Mouse (Mus musculus) hindbrain, embryonic 11.5 days (tissue): Measurements from ENCODE around the gene Cyp2c23. TPM values are rescaled to one million over a fixed set of nuclear protein-coding genes. Genes with fewer than 3 reads are reported as not detected.

ENCODE experiments used
- ATAC-seq: fragments of 200-750 bp; cut with Nextera tagmentation; 2 replicates; pipeline ENCODE4 v1.8.0; 2017; ENCODE audit warnings: mild to moderate bottlenecking, moderate TSS enrichment, moderate library complexity; ENCODE audit not compliant: low FRiP score
- DNase-seq: peaks from one replicate; pipeline ENCODE4 v3.0.0-alpha.2; 2015; ENCODE audit warnings: low spot score
- H3K27ac ChIP-seq: fragments of 300-500 bp; sonication (generic); 2 replicates; pipeline ENCODE4 v1.5.1; 2014; ENCODE audit warnings: mild to moderate bottlenecking, low read depth, low read length
- H3K27me3 ChIP-seq: fragments of 300-500 bp; sonication (generic); 2 replicates; pipeline ENCODE4 v1.6.1; 2014; ENCODE audit warnings: mild to moderate bottlenecking, low read length, moderate library complexity, mixed read lengths; ENCODE audit not compliant: control insufficient read depth, insufficient read depth
- H3K36me3 ChIP-seq: fragments of 300-500 bp; sonication (generic); 2 replicates; pipeline ENCODE4 v1.6.1; 2014; ENCODE audit warnings: mild to moderate bottlenecking, low read length, moderate library complexity, mixed read lengths; ENCODE audit not compliant: control insufficient read depth, insufficient read depth
- H3K4me1 ChIP-seq: fragments of 300-500 bp; sonication (generic); replicated peaks from 2 replicates; pipeline ENCODE4 v1.6.1; 2014; ENCODE audit warnings: low read length, mixed read lengths; ENCODE audit not compliant: control insufficient read depth, insufficient read depth
- H3K4me2 ChIP-seq: fragments of 300-500 bp; sonication (generic); replicated peaks from 2 replicates; pipeline ENCODE4 v1.6.1; 2014; ENCODE audit warnings: mild to moderate bottlenecking, low read depth, low read length
- H3K4me3 ChIP-seq: fragments of 300-500 bp; sonication (generic); 2 replicates; pipeline ENCODE4 v1.5.1; 2014; ENCODE audit warnings: low read depth, low read length
- H3K9ac ChIP-seq: fragments of 300-500 bp; sonication (generic); 2 replicates; pipeline ENCODE4 v1.6.1; 2014; ENCODE audit warnings: low read depth, low read length
- H3K9me3 ChIP-seq: fragments of 300-500 bp; sonication (generic); 2 replicates; pipeline ENCODE4 v1.6.1; 2016; ENCODE audit warnings: low read length; ENCODE audit not compliant: control insufficient read depth
- WGBS: fragments of 180-500 bp; shearing (Covaris S2); extraction: QIAGEN DNeasy Blood & Tissue Kit; methylation state at CpG from one replicate; pipeline ENCODE4 v1.1.7; 2014; 5-methylcytosine and 5-hydroxymethylcytosine counted together
- polyA plus RNA-seq: library from polyadenylated mRNA; unstranded; fragments of >200 nt; fragmentation: Nextera tagmentation; extraction: Ambion mirVana; gene quantifications from 2 replicates; pipeline ENCODE4 v1.2.1, GENCODE M21; 2014

The Cyp2c23 gene
- polyA plus RNA-seq, 1 experiment from 2014 or later, result not detected

- Histone ChIP-seq H3K4me2 (no peak overlapping the region), H3K4me3 (no peak overlapping the region), H3K9ac (no peak overlapping the region), H3K27ac (no peak overlapping the region), H3K9me3 (no peaks in the 10 kb centered on the region), H3K4me1 (no peaks in the 10 kb centered on the region), H3K27me3 (no peaks in the 10 kb centered on the region), H3K36me3 (no peaks in the 10 kb centered on the region)
- no peak for ATAC-seq
- WGBS, result 92% methylated on average over 15 of the region's 15 CpGs
- DNase-seq, result no peak
Observed at GRCm38 (mm10) chr19:44008784-44009183, 20.2 kb downstream of the Cyp2c23 start.

- Histone ChIP-seq H3K36me3 (no peaks in the 10 kb centered on the region), H3K4me2 (no peak overlapping the region), H3K27ac (no peak overlapping the region), H3K4me1 (no peaks in the 10 kb centered on the region), H3K4me3 (no peak overlapping the region), H3K9ac (no peak overlapping the region), H3K27me3 (no peaks in the 10 kb centered on the region), H3K9me3 (no peaks in the 10 kb centered on the region)
- 68% methylated on average over 12 of the region's 12 CpGs for WGBS
- DNase-seq (no peak), ATAC-seq (no peak)
Observed at GRCm38 (mm10) chr19:44007186-44007585, 21.8 kb downstream of the Cyp2c23 start.

DNA sequence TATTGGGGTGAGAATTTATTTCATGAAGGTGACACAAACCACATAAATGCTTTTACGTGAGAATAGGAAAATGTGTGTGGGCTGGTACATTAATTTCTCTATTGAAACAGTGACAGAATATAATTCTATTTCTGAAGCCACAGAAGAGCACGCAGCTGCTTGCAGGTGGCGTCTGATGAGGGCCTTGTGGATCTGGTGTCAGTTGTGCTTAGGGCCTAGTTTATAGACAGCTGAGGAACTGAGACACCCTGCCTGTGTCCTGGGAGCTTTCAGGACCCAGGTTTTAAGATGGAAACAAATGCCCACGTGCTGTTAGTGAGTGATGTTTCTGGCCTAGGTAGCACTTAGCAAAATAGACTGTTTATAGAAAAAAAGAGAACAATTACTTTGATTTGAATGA, 24.0 kb downstream of the Cyp2c23 start:
- Histone ChIP-seq H3K4me2 (no peak overlapping the region), H3K4me1 (no peaks in the 10 kb centered on the region), H3K36me3 (no peaks in the 10 kb centered on the region), H3K27ac (no peak overlapping the region), H3K9ac (no peak overlapping the region), H3K27me3 (no peaks in the 10 kb centered on the region), H3K9me3 (no peaks in the 10 kb centered on the region), H3K4me3 (no peak overlapping the region)
- 88% methylated on average over 4 of the region's 4 CpGs for WGBS
- DNase-seq (no peak), ATAC-seq (no peak)

- whole genome bisulfite sequencing, result 94% methylated on average over 2 of the region's 2 CpGs
- Histone ChIP-seq H3K4me1 (no peaks in the 10 kb centered on the region), H3K4me3 (no peak overlapping the region), H3K27me3 (no peaks in the 10 kb centered on the region), H3K36me3 (no peaks in the 10 kb centered on the region), H3K9ac (no peak overlapping the region), H3K9me3 (no peaks in the 10 kb centered on the region), H3K4me2 (no peak overlapping the region), H3K27ac (no peak overlapping the region)
- no peak for DNase-seq
- no peak for ATAC-seq
Observed at GRCm38 (mm10) chr19:44004261-44004660, 24.7 kb downstream of the Cyp2c23 start.

DNA sequence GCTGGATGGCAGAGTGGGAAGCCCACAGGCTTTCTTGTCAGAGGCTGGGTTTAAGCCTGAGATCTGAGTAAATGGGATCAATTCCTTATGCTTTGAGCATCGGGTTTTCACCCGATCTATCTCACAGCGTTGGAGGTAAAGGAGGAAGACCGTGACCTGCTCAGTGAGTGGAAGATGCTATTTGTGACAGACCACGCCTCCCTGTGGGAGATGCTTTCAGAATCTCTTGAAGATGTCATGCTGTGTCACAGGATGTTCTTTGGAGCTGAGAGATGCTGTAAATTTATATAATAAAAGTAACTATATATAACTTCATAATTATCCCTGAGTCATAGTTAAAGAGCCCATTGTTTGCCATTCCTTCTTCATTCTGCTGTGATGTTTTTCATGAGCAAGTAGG, 28.3 kb downstream of the Cyp2c23 start:
- ATAC-seq, result no peak
- no peak overlapping the region for H3K9ac ChIP-seq
- WGBS, result 81% methylated on average over 5 of the region's 5 CpGs
- no peaks in the 10 kb centered on the region for H3K9me3 ChIP-seq
- DNase-seq, result no peak
- H3K27ac ChIP-seq, result no peak overlapping the region
- H3K4me1 ChIP-seq, result no peaks in the 10 kb centered on the region
- no peaks in the 10 kb centered on the region for H3K36me3 ChIP-seq
- H3K4me3 ChIP-seq, result no peak overlapping the region
- no peaks in the 10 kb centered on the region for H3K27me3 ChIP-seq
- H3K4me2 ChIP-seq, result no peak overlapping the region

DNA sequence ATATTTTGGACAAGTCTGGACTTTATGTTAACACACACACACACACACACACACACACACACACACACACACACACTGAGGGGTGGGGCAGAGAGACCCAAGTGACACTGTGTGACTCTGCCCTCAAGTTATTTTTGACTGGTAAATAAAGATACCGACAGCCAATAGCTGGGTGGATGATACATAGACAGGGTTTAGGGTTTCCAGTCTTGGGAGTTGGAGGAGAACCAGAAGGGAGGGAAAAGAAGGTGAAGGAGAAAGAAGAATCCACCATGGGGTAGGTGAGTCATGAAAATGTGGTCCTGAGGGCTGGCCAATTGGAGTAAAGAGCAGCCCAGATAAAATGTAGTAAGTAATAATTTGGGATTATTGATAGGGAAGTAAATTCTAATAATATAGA, 28.9 kb downstream of the Cyp2c23 start:
- H3K27ac ChIP-seq, result no peak overlapping the region
- H3K4me3 ChIP-seq, result no peak overlapping the region
- DNase-seq (no peak), ATAC-seq (no peak)
- 85% methylated on average over 1 of the region's 1 CpGs for WGBS
- no peaks in the 10 kb centered on the region for H3K27me3 ChIP-seq
- H3K9ac ChIP-seq, result no peak overlapping the region
- no peaks in the 10 kb centered on the region for H3K9me3 ChIP-seq
- H3K4me2 ChIP-seq, result no peak overlapping the region
- H3K36me3 ChIP-seq, result no peaks in the 10 kb centered on the region
- H3K4me1 ChIP-seq, result no peaks in the 10 kb centered on the region

GRCm38 (mm10) chr19:43998802-43999527, 30.0 kb downstream of the Cyp2c23 start:
- no peak overlapping the region for H3K4me3 ChIP-seq
- no peaks in the 10 kb centered on the region for H3K36me3 ChIP-seq
- 91% methylated on average over 11 of the region's 11 CpGs for WGBS
- ATAC-seq (no peak), DNase-seq (no peak)
- no peak overlapping the region for H3K9ac ChIP-seq
- no peak overlapping the region for H3K4me2 ChIP-seq
- H3K9me3 ChIP-seq, result no peaks in the 10 kb centered on the region
- H3K27ac ChIP-seq, result no peak overlapping the region
- no peaks in the 10 kb centered on the region for H3K27me3 ChIP-seq
- no peaks in the 10 kb centered on the region for H3K4me1 ChIP-seq

- Histone ChIP-seq H3K9me3 (no peaks in the 10 kb centered on the region), H3K27me3 (no peaks in the 10 kb centered on the region), H3K27ac (no peak overlapping the region), H3K4me1 (no peaks in the 10 kb centered on the region), H3K4me2 (no peak overlapping the region), H3K4me3 (no peak overlapping the region), H3K36me3 (no peaks in the 10 kb centered on the region), H3K9ac (no peak overlapping the region)
- WGBS, result 88% methylated on average over 10 of the region's 10 CpGs
- ATAC-seq (no peak), DNase-seq (no peak)
Observed at GRCm38 (mm10) chr19:43998101-43998500, 30.9 kb downstream of the Cyp2c23 start.

DNA sequence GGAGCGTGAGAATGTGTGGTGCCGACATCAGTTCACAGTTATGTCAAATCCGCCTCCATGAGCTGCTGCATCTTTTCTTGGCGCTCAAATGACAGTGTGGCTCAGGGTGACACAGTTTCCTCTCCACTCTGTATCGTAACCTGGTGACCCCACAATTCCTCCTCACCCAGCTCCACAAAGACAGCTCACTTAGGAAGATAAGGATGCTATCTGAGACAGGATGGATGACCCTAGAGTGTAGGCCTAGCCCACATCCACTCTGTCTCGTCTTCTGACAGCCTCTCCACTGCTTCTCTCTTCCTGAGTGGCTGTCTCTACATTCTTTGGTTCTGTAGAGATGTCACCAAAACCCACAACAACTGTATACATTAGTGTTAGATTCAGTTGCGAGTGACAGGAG, 33.6 kb downstream of the Cyp2c23 start:
- WGBS, result 88% methylated on average over 7 of the region's 7 CpGs
- Histone ChIP-seq H3K4me2 (no peak overlapping the region), H3K9ac (no peak overlapping the region), H3K27me3 (no peaks in the 10 kb centered on the region), H3K9me3 (no peaks in the 10 kb centered on the region), H3K36me3 (no peaks in the 10 kb centered on the region), H3K27ac (no peak overlapping the region), H3K4me1 (no peaks in the 10 kb centered on the region), H3K4me3 (no peak overlapping the region)
- DNase-seq, result no peak
- ATAC-seq, result no peak
